Mouse (Mus musculus): Measurements from ENCODE around the gene Bag2. TPM values are rescaled to one million over a fixed set of nuclear protein-coding genes. Genes with fewer than 3 reads are reported as not detected.
"Not testable (repeated sequence)": the region's sequence is repeated elsewhere in the genome, so short reads cannot be mapped to it uniquely, and the experiment has no call there.

Gene Bag2
- polyA plus RNA-seq, 1 experiment from 2014 or later = 52.0 TPM

DNA sequence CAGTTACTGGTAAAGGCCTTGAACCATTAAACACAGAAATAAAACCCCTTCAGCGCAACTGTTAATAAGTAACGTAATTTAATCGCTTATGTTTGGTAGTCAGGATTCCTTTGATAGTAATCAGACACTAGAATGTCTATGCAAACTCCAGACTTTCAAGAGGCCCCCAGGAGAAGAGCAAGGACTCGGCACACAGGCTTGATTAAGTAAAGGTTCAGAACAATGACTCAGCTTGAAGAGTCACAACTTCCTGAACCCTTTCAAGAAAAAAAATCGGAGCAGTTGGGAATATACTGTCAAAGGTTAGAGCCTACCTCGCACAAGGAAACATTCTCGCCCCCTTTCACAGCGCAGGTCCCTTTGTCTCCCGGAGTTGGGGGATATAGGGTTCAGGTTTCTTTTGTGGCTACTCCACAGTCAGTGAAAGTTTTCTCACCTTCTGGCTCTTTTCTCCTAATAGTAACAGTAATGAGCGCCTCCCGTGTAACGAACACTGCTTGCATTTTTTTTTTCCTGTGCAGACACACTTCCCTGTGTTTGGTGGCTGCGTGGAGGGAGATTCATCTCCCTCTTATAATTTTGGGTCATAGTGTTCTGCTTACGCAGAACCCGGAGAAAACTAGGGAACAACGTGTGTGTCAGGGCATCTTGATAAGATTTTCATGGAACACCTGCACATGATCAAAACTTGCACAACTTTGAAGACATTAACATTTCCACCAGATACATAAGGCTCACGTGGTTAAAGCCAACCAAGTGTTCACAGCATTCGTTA is 1.1 kb downstream of the Bag2 start:
- Histone ChIP-seq H3K27ac (replicated peaks) (peak overlapping the region; percentile 25; the same call in 1 of the 2 replicates), H3K9me3 (ENCODE audit: control insufficient read depth, low read length) (no peaks in the 10 kb centered on the region), H3K9ac (ENCODE audit: low read length) (peak overlapping the region; percentile 80; the same call in 1 of the 2 replicates), H3K36me3 (ENCODE audit: control insufficient read depth, insufficient read depth, low read length) (no peaks in the 10 kb centered on the region), H3K27me3 (ENCODE audit: control insufficient read depth, insufficient read depth, low read length) (no peaks in the 10 kb centered on the region), H3K4me3 (ENCODE audit: low read depth, low read length) (peak overlapping the region; percentile 81), H3K4me2 (replicated peaks; ENCODE audit: low read depth) (peak overlapping the region; percentile 95), H3K4me1 (replicated peaks; ENCODE audit: control insufficient read depth, insufficient read depth) (no peaks in the 10 kb centered on the region)
- ATAC-seq (ENCODE audit: low FRiP score, low TSS enrichment) (no peak; the same call in 1 of the 2 replicates), DNase-seq (ENCODE audit: low spot score) (no peak)
- WGBS = 15% methylated on average over 18 of the region's 18 CpGs
- TF ChIP-seq CTCF (IDR thresholded peaks at IDR 0.05; ENCODE audit: low read depth) (no peak), EP300 (optimal IDR thresholded peaks at IDR 0.05) (no peak)

DNA sequence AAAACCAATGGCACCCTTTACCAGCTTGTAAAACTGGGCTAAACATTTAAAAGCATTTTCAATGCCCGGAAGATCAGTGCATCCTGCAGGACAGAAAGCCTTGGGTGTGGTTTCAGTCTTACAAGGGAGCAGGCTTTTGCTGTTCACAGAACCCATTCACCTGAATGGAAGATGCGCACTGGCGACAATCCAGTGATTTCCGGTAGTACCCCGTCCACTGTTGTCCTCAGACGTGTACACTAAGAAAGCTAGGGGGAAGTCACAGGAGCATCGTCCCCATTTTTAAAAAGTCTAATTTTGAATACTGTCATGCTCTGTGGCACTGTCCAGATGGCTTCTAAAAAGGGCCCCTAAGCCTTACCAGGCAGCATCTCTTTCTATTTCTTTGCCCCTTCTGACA is 1.8 kb downstream of the Bag2 start:
- 74% methylated on average over 7 of the region's 7 CpGs for WGBS
- Histone ChIP-seq H3K9me3 (ENCODE audit: control insufficient read depth, low read length) (no peaks in the 10 kb centered on the region), H3K4me1 (replicated peaks; ENCODE audit: control insufficient read depth, insufficient read depth) (no peaks in the 10 kb centered on the region), H3K36me3 (ENCODE audit: control insufficient read depth, insufficient read depth, low read length) (no peaks in the 10 kb centered on the region), H3K27ac (replicated peaks) (no peak overlapping the region), H3K4me2 (replicated peaks; ENCODE audit: low read depth) (peak overlapping the region; percentile 95; the same call in 1 of the 2 replicates), H3K9ac (ENCODE audit: low read length) (no peak overlapping the region), H3K27me3 (ENCODE audit: control insufficient read depth, insufficient read depth, low read length) (no peaks in the 10 kb centered on the region), H3K4me3 (ENCODE audit: low read depth, low read length) (peak overlapping the region; percentile 81; the same call in 1 of the 2 replicates)
- TF ChIP-seq EP300 (optimal IDR thresholded peaks at IDR 0.05) (no peak), CTCF (IDR thresholded peaks at IDR 0.05; ENCODE audit: low read depth) (no peak)
- DNase-seq (ENCODE audit: low spot score) = no peak
- ATAC-seq (ENCODE audit: low FRiP score, low TSS enrichment) = no peak

DNA sequence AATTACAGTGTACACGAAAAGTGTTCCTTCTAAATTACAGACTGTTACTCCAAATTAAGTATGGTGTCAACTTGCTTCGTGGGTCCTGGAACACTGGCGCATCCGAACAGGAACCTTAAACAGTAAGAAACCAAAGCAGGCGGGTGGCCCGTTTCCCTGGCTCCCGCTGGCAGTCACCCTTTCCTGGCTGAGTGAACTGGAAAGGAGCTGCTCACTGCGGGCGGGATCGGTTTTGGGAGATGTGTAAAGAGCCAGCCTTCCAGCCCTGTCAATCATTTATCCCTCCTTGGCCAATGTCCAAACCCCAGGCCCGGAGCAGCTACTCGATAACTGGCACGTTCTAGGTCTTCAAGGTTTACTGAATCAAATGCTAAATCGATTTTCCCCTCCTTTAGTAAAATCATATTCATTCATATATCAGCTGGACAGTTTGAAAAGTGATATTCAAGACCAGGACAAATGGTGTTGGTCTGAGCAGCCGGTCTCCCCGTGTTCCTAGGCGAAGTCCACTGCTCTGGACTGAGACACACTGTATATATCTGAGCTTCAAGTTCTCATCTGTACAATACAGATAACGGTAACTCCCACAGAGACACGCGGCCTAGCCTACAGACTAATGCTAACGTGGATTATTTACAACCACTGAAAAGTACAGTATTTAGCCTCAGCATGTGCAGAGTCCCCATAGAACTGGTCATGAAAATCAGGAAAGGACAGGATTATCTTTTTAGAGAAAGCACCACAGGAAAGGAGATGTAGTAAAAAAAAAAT is 2.4 kb downstream of the Bag2 start:
- WGBS = 74% methylated on average over 21 of the region's 21 CpGs
- no peak overlapping the region for H3K27ac ChIP-seq (replicated peaks)
- H3K9me3 ChIP-seq (ENCODE audit: control insufficient read depth, low read length) = no peaks in the 10 kb centered on the region
- no peaks in the 10 kb centered on the region for H3K36me3 ChIP-seq (ENCODE audit: control insufficient read depth, insufficient read depth, low read length)
- DNase-seq (ENCODE audit: low spot score) (no peak), ATAC-seq (ENCODE audit: low FRiP score, low TSS enrichment) (no peak)
- no peaks in the 10 kb centered on the region for H3K4me1 ChIP-seq (replicated peaks; ENCODE audit: control insufficient read depth, insufficient read depth)
- TF ChIP-seq EP300 (optimal IDR thresholded peaks at IDR 0.05) (no peak), CTCF (IDR thresholded peaks at IDR 0.05; ENCODE audit: low read depth) (no peak)
- no peak overlapping the region for H3K4me2 ChIP-seq (replicated peaks; ENCODE audit: low read depth)
- no peak overlapping the region for H3K9ac ChIP-seq (ENCODE audit: low read length)
- no peaks in the 10 kb centered on the region for H3K27me3 ChIP-seq (ENCODE audit: control insufficient read depth, insufficient read depth, low read length)
- no peak overlapping the region for H3K4me3 ChIP-seq (ENCODE audit: low read depth, low read length)

DNA sequence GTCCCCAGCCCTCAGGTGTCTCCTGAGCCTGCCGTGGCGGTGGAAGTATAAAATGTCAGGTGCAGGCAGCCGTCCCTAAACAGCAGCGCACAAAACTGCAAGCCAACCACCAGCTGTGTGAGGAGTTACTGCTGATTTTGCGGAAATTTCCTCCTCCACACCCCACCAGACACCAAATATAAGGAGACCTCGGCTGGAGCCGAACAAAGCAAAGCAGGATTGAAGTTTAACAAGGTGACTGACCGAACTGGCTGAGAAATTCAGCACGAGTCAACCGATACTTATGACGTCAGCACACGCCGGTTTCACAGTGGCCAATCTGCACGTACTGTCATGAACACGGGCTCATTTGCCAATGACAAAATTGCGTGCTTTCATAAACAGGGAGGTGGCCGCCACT is 3.5 kb downstream of the Bag2 start:
- Histone ChIP-seq H3K4me3 (ENCODE audit: low read depth, low read length) (no peak overlapping the region), H3K9me3 (ENCODE audit: control insufficient read depth, low read length) (no peaks in the 10 kb centered on the region), H3K4me1 (replicated peaks; ENCODE audit: control insufficient read depth, insufficient read depth) (no peaks in the 10 kb centered on the region), H3K36me3 (ENCODE audit: control insufficient read depth, insufficient read depth, low read length) (no peaks in the 10 kb centered on the region), H3K4me2 (replicated peaks; ENCODE audit: low read depth) (no peak overlapping the region), H3K9ac (ENCODE audit: low read length) (no peak overlapping the region), H3K27me3 (ENCODE audit: control insufficient read depth, insufficient read depth, low read length) (no peaks in the 10 kb centered on the region), H3K27ac (replicated peaks) (no peak overlapping the region)
- no peak for DNase-seq (ENCODE audit: low spot score)
- no peak for ATAC-seq (ENCODE audit: low FRiP score, low TSS enrichment)
- TF ChIP-seq EP300 (optimal IDR thresholded peaks at IDR 0.05) (no peak), CTCF (IDR thresholded peaks at IDR 0.05; ENCODE audit: low read depth) (no peak)
- 89% methylated on average over 17 of the region's 17 CpGs for WGBS

DNA sequence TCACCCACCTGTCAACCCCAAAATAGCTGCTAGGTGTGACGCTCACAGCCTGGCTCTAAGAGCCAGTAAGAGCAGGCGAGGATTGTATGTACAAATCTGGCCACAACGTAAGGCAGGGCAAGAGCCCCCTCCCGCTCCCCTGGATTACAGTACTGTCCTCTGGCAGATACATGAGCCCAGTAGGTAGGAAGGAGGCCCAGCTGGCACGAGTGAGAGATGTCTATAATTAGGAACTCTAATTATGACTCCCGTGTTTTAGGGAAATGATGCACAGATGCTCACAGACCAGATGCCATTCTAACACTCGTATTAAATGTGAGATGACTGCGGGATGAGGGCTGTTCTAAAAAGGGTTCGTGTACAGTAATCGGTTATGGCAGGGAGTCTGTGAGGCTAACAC is 6.3 kb downstream of the Bag2 start:
- no peak for DNase-seq (ENCODE audit: low spot score)
- H3K4me1 ChIP-seq (replicated peaks; ENCODE audit: control insufficient read depth, insufficient read depth) = no peaks in the 10 kb centered on the region
- H3K4me2 ChIP-seq (replicated peaks; ENCODE audit: low read depth) = no peak overlapping the region
- no peak overlapping the region for H3K9ac ChIP-seq (ENCODE audit: low read length)
- H3K36me3 ChIP-seq (ENCODE audit: control insufficient read depth, insufficient read depth, low read length) = no peaks in the 10 kb centered on the region
- H3K27me3 ChIP-seq (ENCODE audit: control insufficient read depth, insufficient read depth, low read length) = no peaks in the 10 kb centered on the region
- no peak for ATAC-seq (ENCODE audit: low FRiP score, low TSS enrichment)
- H3K4me3 ChIP-seq (ENCODE audit: low read depth, low read length) = no peak overlapping the region
- 89% methylated on average over 10 of the region's 10 CpGs for WGBS
- no peak overlapping the region for H3K27ac ChIP-seq (replicated peaks)
- TF ChIP-seq CTCF (IDR thresholded peaks at IDR 0.05; ENCODE audit: low read depth) (no peak), EP300 (optimal IDR thresholded peaks at IDR 0.05) (no peak)
- no peaks in the 10 kb centered on the region for H3K9me3 ChIP-seq (ENCODE audit: control insufficient read depth, low read length)

DNA sequence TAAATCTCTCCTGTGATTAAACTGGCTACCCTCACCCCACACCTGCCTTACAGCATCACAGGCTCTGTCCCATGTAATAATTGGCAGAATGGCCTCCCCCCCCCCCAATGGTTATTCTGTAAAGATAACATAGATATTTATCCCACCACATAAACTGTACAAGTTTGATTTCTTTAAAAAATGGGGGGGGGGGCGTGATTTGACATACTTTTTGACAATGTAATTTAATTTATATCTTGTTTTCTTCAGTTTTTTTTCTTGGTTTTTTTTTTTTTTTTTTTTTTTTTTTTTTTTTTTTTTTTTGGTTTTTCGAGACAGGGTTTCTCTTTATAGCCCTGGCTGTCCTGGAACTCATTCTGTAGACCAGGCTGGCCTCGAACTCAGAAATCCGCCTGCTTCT is 7.9 kb downstream of the Bag2 start:
- not testable (repeated sequence) for H3K27me3 ChIP-seq (ENCODE audit: control insufficient read depth, insufficient read depth, low read length)
- 94% methylated on average over 3 of the region's 4 CpGs for WGBS

More for the DNA sequence above, 7.9 kb downstream of the Bag2 start:
- H3K4me3 ChIP-seq (ENCODE audit: low read depth, low read length); H3K36me3 ChIP-seq (ENCODE audit: control insufficient read depth, insufficient read depth, low read length); H3K4me2 ChIP-seq (replicated peaks; ENCODE audit: low read depth); H3K4me1 ChIP-seq (replicated peaks; ENCODE audit: control insufficient read depth, insufficient read depth); DNase-seq (ENCODE audit: low spot score); H3K9me3 ChIP-seq (ENCODE audit: control insufficient read depth, low read length); ATAC-seq (ENCODE audit: low FRiP score, low TSS enrichment); H3K27ac ChIP-seq (replicated peaks); H3K9ac ChIP-seq (ENCODE audit: low read length): not testable (repeated sequence)
